ENCODE assay signal across 11 mouse cellular contexts in the genomic region with DNA sequence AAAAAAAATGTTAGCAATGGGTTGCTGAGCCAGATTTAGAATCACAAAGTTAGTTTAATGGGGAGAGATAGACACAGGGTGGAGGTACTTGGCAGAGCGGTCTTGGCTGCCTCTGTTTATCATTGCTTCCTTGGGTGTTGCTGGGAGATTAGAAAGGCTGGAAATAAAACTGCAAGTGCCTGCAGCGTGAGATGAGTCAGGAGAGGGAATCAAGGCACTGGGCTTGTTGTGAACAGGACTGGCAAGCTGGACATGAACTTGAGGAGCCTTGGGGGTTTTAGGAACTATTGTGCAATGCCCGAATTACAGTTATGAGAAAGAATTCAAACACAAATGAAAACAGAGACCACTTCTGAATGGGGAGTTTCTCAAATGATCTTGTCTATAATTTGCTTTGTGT.
DNase-seq lines count a peak whose midpoint lies in the region; ATAC-seq and TF ChIP-seq lines count a peak whose summit lies in the region.
"Had no signal": no experiment of that assay in that cellular context is flagged by ENCODE, and none has a peak within 500 bp of the region (broad histone marks: within the 10 kb centered on the region; RNA-seq: fewer than 3 reads in every experiment).

No protein-coding gene starts in this region.

- H3K36me3 ChIP-seq in heart, postnatal 0 days (replicated peaks; ENCODE audit: control insufficient read depth, insufficient read depth, low read length) = no peaks in the 10 kb centered on the region
- H3K36me3 ChIP-seq: forebrain, embryonic 12.5 days had no signal

- H3K4me3 ChIP-seq in heart, postnatal 0 days (ENCODE audit: low read depth, low read length) = no peak overlapping the region
- H3K4me3 ChIP-seq: forebrain, embryonic 12.5 days had no signal

- TF ChIP-seq CTCF in heart, postnatal 0 days (IDR thresholded peaks at IDR 0.05; ENCODE audit: low read depth) = no peak

- peak overlapping the region; percentile 31 for H3K27ac ChIP-seq in heart, postnatal 0 days (ENCODE audit: low read depth)
- H3K27ac ChIP-seq: forebrain, embryonic 12.5 days; liver, embryonic 14.5 days had no signal

- no peak overlapping the region for H3K4me2 ChIP-seq in heart, postnatal 0 days (ENCODE audit: low read depth, low read length)
- H3K4me2 ChIP-seq: forebrain, embryonic 12.5 days had no signal

- no peaks in the 10 kb centered on the region for H3K27me3 ChIP-seq in heart, postnatal 0 days (ENCODE audit: control insufficient read depth, insufficient read depth, low read length)

- DNase-seq in NIH3T3 (ENCODE audit: low read depth) (peak; percentile 87), MN1 (ENCODE audit: low spot score) (no peak)
- DNase-seq in fat pad, adult 2 months (ENCODE audit: extremely low read depth, low read depth, low spot score) = peak; percentile 80
- DNase-seq in heart, postnatal 0 days (ENCODE audit: low spot score) = peak; percentile 56
- DNase-seq in right cerebral cortex, postnatal 25 days = no peak
- DNase-seq: layer of hippocampus, adult 9-11 months; thymus, postnatal 25 days had no signal

- no peak overlapping the region for H3K9ac ChIP-seq in heart, postnatal 0 days (replicated peaks; ENCODE audit: low read depth, low read length)
- H3K9ac ChIP-seq: forebrain, embryonic 12.5 days; liver, embryonic 14.5 days had no signal

- no peak for TF ChIP-seq EP300 in heart, postnatal 0 days (IDR thresholded peaks at IDR 0.05; ENCODE audit: low read depth)

- no peak for ATAC-seq in heart, postnatal 0 days (ENCODE audit: insufficient read depth, low read depth)
- ATAC-seq in megakaryocyte-erythroid progenitor cell, adult 5-6 weeks (replicated peaks; ENCODE audit: low FRiP score, low TSS enrichment, poor library complexity, severe bottlenecking) = 0 out of 2 replicates have a peak, but pooled peaks have one; percentile 55
- no peak for ATAC-seq in cerebellum, adult (ENCODE audit: insufficient number of reproducible peaks, low FRiP score, low TSS enrichment)

- H3K9me3 ChIP-seq in heart, postnatal 0 days (replicated peaks; ENCODE audit: control insufficient read depth, low read length) = 0 out of 2 replicates have a peak, but pooled peaks cover 5% of the 10 kb centered on the region
- H3K9me3 ChIP-seq: forebrain, embryonic 12.5 days had no signal

- 16% methylated on average over 3 of the region's 3 CpGs for WGBS in heart, postnatal 0 days

- H3K4me1 ChIP-seq in heart, postnatal 0 days (ENCODE audit: control insufficient read depth, insufficient read depth) = peaks cover 19% of the 10 kb centered on the region

Comparison
In these comparisons a context has a peak if more than half of its experiments do, and no peak if none do; other contexts are left out.
1. DNase-seq: peak in NIH3T3 (single experiment), fat pad, adult 2 months (single experiment) and heart, postnatal 0 days (single experiment); none in right cerebral cortex, postnatal 25 days (single experiment) and MN1 (single experiment).